Comparison of ENCODE assay signal across 1 mouse cellular context in the genomic region with DNA sequence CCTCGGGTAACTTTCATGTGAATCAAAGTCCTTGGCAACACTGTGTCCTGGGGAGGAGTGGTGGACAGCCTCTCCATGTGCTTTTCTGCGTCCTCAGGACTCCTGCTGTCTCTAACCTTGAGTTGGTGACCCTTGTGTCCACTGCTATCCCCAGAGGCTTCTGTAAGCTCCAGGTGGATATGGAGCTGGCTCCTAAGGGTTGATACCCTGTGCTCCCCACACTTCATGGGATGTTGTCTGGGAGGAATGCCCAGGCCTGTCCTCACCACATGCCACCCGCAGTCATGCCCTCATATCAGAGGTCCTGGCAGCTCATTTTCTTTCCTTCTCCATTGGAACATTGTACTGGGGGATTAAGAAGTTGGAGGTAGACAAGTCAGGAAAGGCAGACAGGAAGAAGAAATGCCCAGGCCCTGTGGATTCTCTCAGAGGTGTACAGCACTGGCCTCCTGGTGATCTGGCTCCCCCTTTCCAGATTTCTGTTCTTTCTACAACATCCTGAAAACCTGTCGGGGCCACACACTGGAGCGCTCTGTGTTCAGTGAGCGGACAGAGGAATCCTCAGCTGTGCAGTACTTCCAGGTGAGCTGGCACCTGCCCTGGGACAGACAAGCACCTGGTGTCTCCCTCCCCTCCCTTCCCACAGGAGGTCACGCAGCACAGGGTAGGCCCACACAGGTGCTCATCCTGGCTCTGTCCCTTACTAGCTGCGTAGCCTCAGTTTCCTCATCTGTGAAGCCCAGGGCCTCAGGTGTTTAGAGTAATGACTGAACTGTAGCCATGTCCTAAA.
TF ChIP-seq lines count a peak whose summit lies in the region.

No protein-coding gene starts in this region.

TF ChIP-seq in ES-E14, 5 proteins besides CTCF, POLR2A, EP300 and RAD21:
- TF ChIP-seq ZNF384 (IDR thresholded peaks at IDR 0.05; ENCODE audit: low read depth, low read length) (no peak), HCFC1 (IDR thresholded peaks at IDR 0.05; ENCODE audit: borderline replicate concordance, insufficient read depth, low read length) (no peak), MAFK (IDR thresholded peaks at IDR 0.05; ENCODE audit: insufficient read depth, low read depth, low read length) (no peak), ZC3H11A (IDR thresholded peaks at IDR 0.05; ENCODE audit: borderline replicate concordance, low read depth, low read length) (no peak), CHD2 (IDR thresholded peaks at IDR 0.05; ENCODE audit: low read depth, low read length) (no peak)
